Mouse (Mus musculus) neural tube, embryonic 11.5 days (tissue): ENCODE measurements around the gene Spc24. TPM values are rescaled to one million over a fixed set of nuclear protein-coding genes. Genes with fewer than 3 reads are reported as not detected.
A peak's percentile ranks its signal among the peaks of the same experiment; 100 is the strongest.

Source experiments
- ATAC-seq: fragments of 200-750 bp; cut with Nextera tagmentation; 2 replicates; pipeline ENCODE4 v1.8.0; 2017; ENCODE audit warnings: moderate number of reproducible peaks, mild to moderate bottlenecking, moderate TSS enrichment, moderate library complexity; ENCODE audit not compliant: insufficient read depth, low FRiP score, low TSS enrichment
- DNase-seq: peaks from one replicate; pipeline ENCODE4 v3.0.0-alpha.2; 2015; ENCODE audit warnings: low spot score
- H3K27ac ChIP-seq: fragments of 300-500 bp; sonication (generic); 2 replicates; pipeline ENCODE4 v1.5.1; 2014; ENCODE audit warnings: low read depth, mild to moderate bottlenecking, low read length
- H3K27me3 ChIP-seq: fragments of 300-500 bp; sonication (generic); 2 replicates; pipeline ENCODE4 v1.6.1; 2014; ENCODE audit warnings: mild to moderate bottlenecking, low read length, mixed read lengths; ENCODE audit not compliant: control insufficient read depth, insufficient read depth
- H3K36me3 ChIP-seq: fragments of 300-500 bp; sonication (generic); 2 replicates; pipeline ENCODE4 v1.6.1; 2014; ENCODE audit warnings: mild to moderate bottlenecking, low read length, moderate library complexity, mixed read lengths; ENCODE audit not compliant: control insufficient read depth, insufficient read depth
- H3K4me1 ChIP-seq: fragments of 300-500 bp; sonication (generic); 2 replicates; pipeline ENCODE4 v1.6.1; 2014; ENCODE audit warnings: low read length, mixed read lengths; ENCODE audit not compliant: control insufficient read depth, insufficient read depth
- H3K4me2 ChIP-seq: fragments of 300-500 bp; sonication (generic); 2 replicates; pipeline ENCODE4 v1.6.1; 2014; ENCODE audit warnings: low read depth, mild to moderate bottlenecking, moderate library complexity
- H3K4me3 ChIP-seq: fragments of 300-500 bp; sonication (generic); 2 replicates; pipeline ENCODE4 v1.5.1; 2014; ENCODE audit warnings: low read depth, low read length
- H3K9ac ChIP-seq: fragments of 300-500 bp; sonication (generic); 2 replicates; pipeline ENCODE4 v1.6.1; 2014; ENCODE audit warnings: mild to moderate bottlenecking, low read length
- H3K9me3 ChIP-seq: fragments of 300-500 bp; sonication (generic); 2 replicates; pipeline ENCODE4 v1.6.1; 2016; ENCODE audit warnings: low read length; ENCODE audit not compliant: control insufficient read depth
- WGBS: fragments of 180-500 bp; shearing (Covaris S2); extraction: QIAGEN DNeasy Blood & Tissue Kit; methylation state at CpG from one replicate; pipeline ENCODE4 v1.1.7; 2014; 5-methylcytosine and 5-hydroxymethylcytosine counted together
- polyA plus RNA-seq: library from polyadenylated mRNA; unstranded; fragments of >200 nt; fragmentation: Nextera tagmentation; extraction: Ambion mirVana; gene quantifications from 2 replicates; pipeline ENCODE4 v1.2.1, GENCODE M21; 2014

The Spc24 gene
- 116 and 117 TPM in 2 replicates for polyA plus RNA-seq

DNA sequence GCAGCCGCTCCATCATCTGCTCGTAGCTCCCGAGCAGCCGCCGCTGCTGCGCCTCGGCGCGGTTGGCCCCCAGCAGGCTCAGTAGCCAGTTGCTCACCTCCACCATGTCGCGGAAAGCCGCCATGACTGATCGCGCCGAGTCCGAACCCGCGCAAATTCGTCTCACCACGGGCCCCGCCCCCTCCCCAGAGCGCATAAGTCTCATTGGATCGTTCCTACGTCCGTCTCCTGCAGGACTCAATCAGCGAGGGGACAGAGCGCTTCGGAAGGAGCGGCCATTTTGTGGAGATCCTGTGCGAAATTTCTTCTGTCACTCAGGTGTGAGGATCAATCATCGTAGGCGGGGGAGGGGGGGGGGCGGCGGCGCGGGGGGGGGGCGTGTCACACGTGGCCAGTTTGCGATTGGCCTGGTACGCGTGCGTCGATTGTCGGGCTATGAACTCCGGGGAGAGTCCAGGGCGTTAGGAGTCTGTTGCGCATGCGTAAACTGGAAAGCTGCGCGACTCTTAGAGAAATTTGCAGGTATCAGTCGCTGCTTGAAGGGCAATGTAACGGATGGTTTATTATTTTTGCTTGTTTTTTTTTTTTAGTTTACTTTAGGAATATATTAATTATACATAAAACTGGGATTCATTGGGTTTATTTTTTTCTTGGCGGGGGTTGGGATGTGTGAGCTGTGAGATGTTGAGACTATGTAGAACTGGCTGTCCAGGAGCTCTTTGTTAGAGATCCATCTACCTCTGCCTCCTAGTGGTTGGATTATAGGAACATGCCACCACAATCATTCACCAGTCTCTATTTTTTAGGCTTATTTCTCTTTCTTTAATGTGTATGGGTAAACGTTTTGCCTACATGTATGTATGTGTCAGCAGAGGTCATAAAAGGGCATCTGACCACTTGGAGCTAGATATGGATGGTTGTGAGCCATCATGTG is at the start of gene Spc24:
TSS of gene Spc24 (minus strand) at position 149 of the 934 bp plus-strand sequence.
- H3K4me1 ChIP-seq = 0 out of 2 replicates have a peak, but pooled peaks cover 6% of the 10 kb centered on the region
- H3K9ac ChIP-seq = peak within 1 kb of the TSS; percentile 82
- peaks cover 5% of the 10 kb centered on the region; the same call in 1 of the 2 replicates for H3K36me3 ChIP-seq
- no peaks in the 10 kb centered on the region for H3K27me3 ChIP-seq
- DNase-seq = peak; percentile 94
- peak; percentile 96 for ATAC-seq
- no peaks in the 10 kb centered on the region for H3K9me3 ChIP-seq
- H3K4me2 ChIP-seq = peak within 1 kb of the TSS; percentile 80
- no peak within 1 kb of the TSS for H3K27ac ChIP-seq
- WGBS = 1% methylated on average over 46 of the region's 54 CpGs
- peak within 1 kb of the TSS; percentile 63 for H3K4me3 ChIP-seq

DNA sequence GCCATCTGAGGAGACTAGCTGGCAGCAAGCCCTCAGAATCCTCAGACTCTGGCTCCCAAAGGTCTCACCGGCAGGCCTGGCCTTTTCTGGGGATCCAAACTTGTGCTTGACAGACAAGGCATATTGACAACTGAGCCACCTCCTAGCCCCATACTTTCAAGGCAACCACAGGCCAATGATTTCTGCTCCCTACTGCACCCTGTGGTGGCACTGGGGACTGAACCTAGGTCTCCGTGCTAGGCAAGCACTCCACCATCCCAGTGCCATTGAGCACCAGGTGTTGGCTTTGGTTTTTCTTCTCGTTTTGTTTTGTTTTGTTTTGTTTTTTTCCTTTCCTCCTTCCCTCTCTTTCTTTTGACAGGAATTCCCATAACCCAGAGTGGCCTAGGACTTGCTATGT is 48.5 kb upstream of the Spc24 start:
- H3K9me3 ChIP-seq = no peaks in the 10 kb centered on the region
- H3K9ac ChIP-seq = no peak overlapping the region
- H3K4me1 ChIP-seq = no peaks in the 10 kb centered on the region; the same call in 1 of the 2 replicates
- H3K27me3 ChIP-seq = no peaks in the 10 kb centered on the region
- H3K27ac ChIP-seq = no peak overlapping the region
- no peaks in the 10 kb centered on the region; the same call in 1 of the 2 replicates for H3K36me3 ChIP-seq
- ATAC-seq (no peak), DNase-seq (no peak)
- 75% methylated on average over 3 of the region's 3 CpGs for WGBS
- no peak overlapping the region for H3K4me3 ChIP-seq
- no peak overlapping the region for H3K4me2 ChIP-seq

- no peaks in the 10 kb centered on the region for H3K27me3 ChIP-seq
- no peak overlapping the region for H3K9ac ChIP-seq
- H3K27ac ChIP-seq = no peak overlapping the region
- no peak overlapping the region for H3K4me2 ChIP-seq
- H3K4me3 ChIP-seq = no peak overlapping the region
- no peaks in the 10 kb centered on the region for H3K9me3 ChIP-seq
- H3K4me1 ChIP-seq = no peaks in the 10 kb centered on the region; the same call in 1 of the 2 replicates
- no peaks in the 10 kb centered on the region; the same call in 1 of the 2 replicates for H3K36me3 ChIP-seq
- WGBS = 85% methylated on average over 11 of the region's 11 CpGs
- DNase-seq = no peak
- ATAC-seq = no peak
Observed at GRCm38 (mm10) chr9:21806976-21807375, 46.9 kb upstream of the Spc24 start.

GRCm38 (mm10) chr9:21806363-21806762 is 46.3 kb upstream of the Spc24 start:
- WGBS = 82% methylated on average over 3 of the region's 3 CpGs
- no peaks in the 10 kb centered on the region for H3K27me3 ChIP-seq
- ATAC-seq = no peak
- H3K27ac ChIP-seq = no peak overlapping the region
- no peak overlapping the region for H3K4me2 ChIP-seq
- H3K4me3 ChIP-seq = no peak overlapping the region
- no peaks in the 10 kb centered on the region; the same call in 1 of the 2 replicates for H3K4me1 ChIP-seq
- H3K36me3 ChIP-seq = no peaks in the 10 kb centered on the region; the same call in 1 of the 2 replicates
- no peaks in the 10 kb centered on the region for H3K9me3 ChIP-seq
- no peak overlapping the region for H3K9ac ChIP-seq
- no peak for DNase-seq

DNA sequence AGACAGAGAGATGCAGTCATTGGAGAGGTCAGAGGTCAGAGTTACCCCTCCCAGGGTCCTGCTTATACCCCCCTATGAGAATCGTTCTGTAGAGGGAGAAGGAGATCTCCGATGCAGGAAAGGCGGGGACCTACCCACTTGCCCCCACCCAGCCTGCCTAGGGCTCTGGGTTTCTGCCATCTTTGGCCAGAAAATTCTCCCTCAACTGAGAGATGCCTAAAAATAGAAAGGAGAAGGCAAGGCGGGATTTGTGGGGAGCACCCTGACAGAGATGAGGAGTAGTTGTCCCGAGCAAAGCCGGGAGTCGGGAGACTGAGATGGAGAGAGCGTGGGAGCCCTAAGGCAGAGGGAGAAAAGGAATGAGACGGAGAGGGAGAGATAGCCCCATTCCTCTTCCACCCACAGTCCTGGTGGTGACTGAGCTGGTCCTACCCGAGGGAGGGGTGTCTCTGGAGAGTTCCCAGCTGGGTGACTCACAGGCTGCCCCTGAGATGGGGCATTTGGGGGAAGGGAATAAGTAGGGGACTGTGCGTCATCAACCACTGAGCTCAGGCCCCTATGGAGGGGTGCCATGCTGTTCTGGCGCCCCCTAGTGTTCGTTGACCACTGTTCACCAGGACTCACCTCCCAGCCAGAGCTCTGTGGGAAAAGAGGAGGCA is 44.0 kb upstream of the Spc24 start:
- H3K27ac ChIP-seq = no peak overlapping the region
- DNase-seq (peak; percentile 83), ATAC-seq (peak; percentile 81)
- no peaks in the 10 kb centered on the region for H3K9me3 ChIP-seq
- 48% methylated on average over 13 of the region's 13 CpGs for WGBS
- no peaks in the 10 kb centered on the region for H3K27me3 ChIP-seq
- no peaks in the 10 kb centered on the region; the same call in 1 of the 2 replicates for H3K36me3 ChIP-seq
- H3K9ac ChIP-seq = no peak overlapping the region
- H3K4me2 ChIP-seq = no peak overlapping the region
- no peak overlapping the region for H3K4me3 ChIP-seq
- H3K4me1 ChIP-seq = no peaks in the 10 kb centered on the region; the same call in 1 of the 2 replicates

DNA sequence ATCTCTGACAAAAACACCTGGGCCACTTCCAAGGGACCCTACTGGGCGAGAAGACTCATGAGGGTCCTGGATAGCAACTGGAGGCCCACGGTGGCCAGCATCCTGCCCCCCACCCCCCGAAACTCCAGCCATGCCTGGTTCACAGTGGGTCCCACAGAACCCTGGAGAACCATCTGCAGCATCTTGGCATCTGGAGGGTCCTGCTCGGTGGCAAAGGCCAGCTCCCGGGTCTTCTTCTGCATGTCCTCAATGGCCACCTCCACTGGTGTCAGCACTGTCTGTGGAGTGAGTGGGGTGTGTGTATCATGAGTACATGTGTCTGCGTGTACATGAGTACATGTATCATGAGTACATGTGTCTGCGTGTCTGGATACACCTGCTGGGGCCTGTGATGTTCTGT is 41.5 kb upstream of the Spc24 start:
- H3K9ac ChIP-seq = no peak overlapping the region
- WGBS = 91% methylated on average over 7 of the region's 7 CpGs
- no peaks in the 10 kb centered on the region for H3K27me3 ChIP-seq
- H3K4me1 ChIP-seq = peaks cover 3% of the 10 kb centered on the region; the same call in 1 of the 2 replicates
- ATAC-seq (no peak), DNase-seq (no peak)
- H3K27ac ChIP-seq = no peak overlapping the region
- no peaks in the 10 kb centered on the region for H3K9me3 ChIP-seq
- no peak overlapping the region for H3K4me3 ChIP-seq
- no peaks in the 10 kb centered on the region; the same call in 1 of the 2 replicates for H3K36me3 ChIP-seq
- no peak overlapping the region for H3K4me2 ChIP-seq

DNA sequence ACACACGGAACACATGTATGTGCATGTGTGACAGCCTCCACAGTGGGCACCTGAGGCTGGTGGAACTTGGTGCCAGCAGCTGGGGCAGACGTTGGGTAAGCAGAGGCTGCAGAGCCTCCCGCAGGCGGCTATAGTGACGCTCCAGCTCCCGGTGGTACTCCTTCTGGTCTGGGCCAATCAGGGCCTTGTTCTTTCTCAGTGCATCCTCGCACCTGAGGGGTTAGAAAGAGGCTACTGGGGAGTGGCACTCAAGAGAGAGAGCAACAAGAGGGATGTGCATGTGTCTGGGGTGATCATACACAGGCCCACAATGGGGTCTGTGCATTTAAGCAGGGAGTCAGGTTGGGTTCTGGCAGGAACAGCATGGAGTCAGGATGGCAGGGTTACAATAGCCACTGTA is 41.0 kb upstream of the Spc24 start:
- DNase-seq (no peak), ATAC-seq (no peak)
- Histone ChIP-seq H3K27me3 (no peaks in the 10 kb centered on the region), H3K4me3 (no peak overlapping the region), H3K9me3 (no peaks in the 10 kb centered on the region), H3K4me1 (peaks cover 5% of the 10 kb centered on the region; the same call in 1 of the 2 replicates), H3K27ac (no peak overlapping the region), H3K9ac (no peak overlapping the region), H3K4me2 (no peak overlapping the region), H3K36me3 (no peaks in the 10 kb centered on the region; the same call in 1 of the 2 replicates)
- 74% methylated on average over 7 of the region's 7 CpGs for WGBS

DNA sequence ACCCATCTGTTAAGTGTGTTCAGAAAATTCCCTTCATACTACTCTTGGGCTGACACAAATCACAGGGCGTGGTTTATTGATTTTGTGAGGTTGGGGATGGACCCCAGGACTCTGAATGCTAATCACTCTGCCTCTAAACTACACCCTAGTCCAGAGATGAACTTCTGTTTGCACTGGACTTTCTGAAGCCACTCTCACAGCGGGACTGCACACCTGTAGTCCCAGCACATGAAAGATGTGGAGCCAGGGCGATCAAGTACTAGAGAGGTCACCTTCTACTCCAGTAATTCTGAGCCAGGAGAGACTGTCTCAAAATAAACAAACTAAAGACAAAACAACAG is 38.9 kb upstream of the Spc24 start:
- Histone ChIP-seq H3K4me2 (peak overlapping the region; percentile 90), H3K9ac (no peak overlapping the region; the same call in 1 of the 2 replicates), H3K9me3 (no peaks in the 10 kb centered on the region), H3K27me3 (no peaks in the 10 kb centered on the region), H3K27ac (no peak overlapping the region), H3K4me3 (peak overlapping the region; percentile 68), H3K36me3 (peaks cover 7% of the 10 kb centered on the region), H3K4me1 (peaks cover 6% of the 10 kb centered on the region; the same call in 1 of the 2 replicates)
- DNase-seq (no peak), ATAC-seq (no peak)
- 61% methylated on average over 3 of the region's 3 CpGs for WGBS
